Mouse (Mus musculus): ENCODE measurements around the gene Micu2. TPM values are rescaled to one million over a fixed set of nuclear protein-coding genes. Genes with fewer than 3 reads are reported as not detected.

Gene Micu2
- polyA plus RNA-seq, 2 experiments, result 13.6 to 25.6 TPM

- H3K9ac ChIP-seq (replicated peaks), result no peak overlapping the region
- TF ChIP-seq EP300 (IDR thresholded peaks at IDR 0.05; ENCODE audit: low read depth) (no peak), CTCF (IDR thresholded peaks at IDR 0.05; ENCODE audit: low read depth) (no peak)
- DNase-seq (ENCODE audit: low read depth in 3 of 3, low spot score in 3 of 3), result no peak
- no peak overlapping the region for H3K4me3 ChIP-seq (ENCODE audit: insufficient read depth in 1 of 2, low read depth in 2 of 2, low read length in 2 of 2)
- H3K4me1 ChIP-seq (replicated peaks; ENCODE audit: control insufficient read depth in 2 of 2, insufficient read depth in 2 of 2, low read length in 1 of 2), result peaks cover 0 to 4% of the 10 kb centered on the region in 2 experiments; a peak in 1 of 4 replicates
- H3K27me3 ChIP-seq (ENCODE audit: control insufficient read depth, insufficient read depth, low read length), result no peaks in the 10 kb centered on the region
- H3K27ac ChIP-seq, result no peak overlapping the region
- no peak for ATAC-seq (ENCODE audit: insufficient read depth)
- H3K9me3 ChIP-seq (ENCODE audit: control insufficient read depth, low read length), result no peaks in the 10 kb centered on the region
- no peaks in the 10 kb centered on the region for H3K36me3 ChIP-seq (replicated peaks; ENCODE audit: control insufficient read depth, insufficient read depth, low read depth)
- 73% methylated on average over 8 of the region's 8 CpGs for whole genome bisulfite sequencing (ENCODE audit: insufficient replicate concordance)
- no peak overlapping the region for H3K4me2 ChIP-seq (ENCODE audit: low read depth)
Measured at GRCm38 (mm10) chr14:57980776-57981175, 18.3 kb downstream of the Micu2 start.

- no peak for ATAC-seq (ENCODE audit: insufficient read depth)
- Histone ChIP-seq H3K36me3 (replicated peaks; ENCODE audit: control insufficient read depth, insufficient read depth, low read depth) (no peaks in the 10 kb centered on the region), H3K4me2 (ENCODE audit: low read depth) (no peak overlapping the region), H3K9me3 (ENCODE audit: control insufficient read depth, low read length) (no peaks in the 10 kb centered on the region), H3K27ac (no peak overlapping the region), H3K27me3 (ENCODE audit: control insufficient read depth, insufficient read depth, low read length) (no peaks in the 10 kb centered on the region), H3K9ac (replicated peaks) (no peak overlapping the region), H3K4me3 (ENCODE audit: insufficient read depth in 1 of 2, low read depth in 2 of 2, low read length in 2 of 2) (no peak overlapping the region), H3K4me1 (replicated peaks; ENCODE audit: control insufficient read depth in 2 of 2, insufficient read depth in 2 of 2, low read length in 1 of 2) (peaks cover 0 to 4% of the 10 kb centered on the region in 2 experiments; a peak in 1 of 4 replicates)
- no peak for TF ChIP-seq CTCF (IDR thresholded peaks at IDR 0.05; ENCODE audit: low read depth)
- TF ChIP-seq EP300 (IDR thresholded peaks at IDR 0.05; ENCODE audit: low read depth), result no peak
- no peak for DNase-seq (ENCODE audit: low read depth in 3 of 3, low spot score in 3 of 3)
- 64% methylated on average over 3 of the region's 3 CpGs for WGBS (ENCODE audit: insufficient replicate concordance)
Measured at GRCm38 (mm10) chr14:57980179-57980578, 18.9 kb downstream of the Micu2 start.

- ATAC-seq (ENCODE audit: insufficient read depth) (no peak), DNase-seq (ENCODE audit: low read depth in 3 of 3, low spot score in 3 of 3) (no peak)
- H3K36me3 ChIP-seq (replicated peaks; ENCODE audit: control insufficient read depth, insufficient read depth, low read depth), result no peaks in the 10 kb centered on the region
- TF ChIP-seq EP300 (IDR thresholded peaks at IDR 0.05; ENCODE audit: low read depth), result no peak
- TF ChIP-seq CTCF (IDR thresholded peaks at IDR 0.05; ENCODE audit: low read depth), result no peak
- WGBS (ENCODE audit: insufficient replicate concordance), result 64% methylated on average over 5 of the region's 5 CpGs
- H3K27me3 ChIP-seq (ENCODE audit: control insufficient read depth, insufficient read depth, low read length), result no peaks in the 10 kb centered on the region
- H3K27ac ChIP-seq, result no peak overlapping the region
- H3K9me3 ChIP-seq (ENCODE audit: control insufficient read depth, low read length), result no peaks in the 10 kb centered on the region
- peaks cover 0 to 4% of the 10 kb centered on the region in 2 experiments; a peak in 1 of 4 replicates for H3K4me1 ChIP-seq (replicated peaks; ENCODE audit: control insufficient read depth in 2 of 2, insufficient read depth in 2 of 2, low read length in 1 of 2)
- H3K9ac ChIP-seq (replicated peaks), result no peak overlapping the region
- H3K4me3 ChIP-seq (ENCODE audit: insufficient read depth in 1 of 2, low read depth in 2 of 2, low read length in 2 of 2), result no peak overlapping the region
- H3K4me2 ChIP-seq (ENCODE audit: low read depth), result no peak overlapping the region
Measured at GRCm38 (mm10) chr14:57978144-57978543, 20.9 kb downstream of the Micu2 start.

GRCm38 (mm10) chr14:57975656-57976055, 23.4 kb downstream of the Micu2 start:
- Histone ChIP-seq H3K4me3 (ENCODE audit: insufficient read depth in 1 of 2, low read depth in 2 of 2, low read length in 2 of 2) (no peak overlapping the region), H3K4me2 (ENCODE audit: low read depth) (no peak overlapping the region), H3K4me1 (replicated peaks; ENCODE audit: control insufficient read depth in 2 of 2, insufficient read depth in 2 of 2, low read length in 1 of 2) (no peaks in the 10 kb centered on the region), H3K9ac (replicated peaks) (no peak overlapping the region), H3K36me3 (replicated peaks; ENCODE audit: control insufficient read depth, insufficient read depth, low read depth) (no peaks in the 10 kb centered on the region; the same call in 1 of the 2 replicates), H3K9me3 (ENCODE audit: control insufficient read depth, low read length) (no peaks in the 10 kb centered on the region), H3K27ac (no peak overlapping the region), H3K27me3 (ENCODE audit: control insufficient read depth, insufficient read depth, low read length) (no peaks in the 10 kb centered on the region)
- no peak for TF ChIP-seq EP300 (IDR thresholded peaks at IDR 0.05; ENCODE audit: low read depth)
- TF ChIP-seq CTCF (IDR thresholded peaks at IDR 0.05; ENCODE audit: low read depth), result no peak
- ATAC-seq (ENCODE audit: insufficient read depth) (no peak), DNase-seq (ENCODE audit: low read depth in 3 of 3, low spot score in 3 of 3) (no peak)
- 73% methylated on average over 6 of the region's 6 CpGs for WGBS (ENCODE audit: insufficient replicate concordance)

GRCm38 (mm10) chr14:57971986-57972525, 27.0 kb downstream of the Micu2 start:
- H3K9ac ChIP-seq (replicated peaks), result no peak overlapping the region
- DNase-seq (ENCODE audit: low read depth in 3 of 3, low spot score in 3 of 3) (no peak), ATAC-seq (ENCODE audit: insufficient read depth) (no peak)
- no peak overlapping the region for H3K27ac ChIP-seq
- TF ChIP-seq EP300 (IDR thresholded peaks at IDR 0.05; ENCODE audit: low read depth) (no peak), CTCF (IDR thresholded peaks at IDR 0.05; ENCODE audit: low read depth) (no peak)
- H3K27me3 ChIP-seq (ENCODE audit: control insufficient read depth, insufficient read depth, low read length), result no peaks in the 10 kb centered on the region
- WGBS (ENCODE audit: insufficient replicate concordance), result 68% methylated on average over 12 of the region's 12 CpGs
- H3K4me2 ChIP-seq (ENCODE audit: low read depth), result no peak overlapping the region
- no peak overlapping the region for H3K4me3 ChIP-seq (ENCODE audit: insufficient read depth in 1 of 2, low read depth in 2 of 2, low read length in 2 of 2)
- peaks cover 14 to 23% of the 10 kb centered on the region in 2 experiments for H3K4me1 ChIP-seq (replicated peaks; ENCODE audit: control insufficient read depth in 2 of 2, insufficient read depth in 2 of 2, low read length in 1 of 2)
- H3K9me3 ChIP-seq (ENCODE audit: control insufficient read depth, low read length), result no peaks in the 10 kb centered on the region
- H3K36me3 ChIP-seq (replicated peaks; ENCODE audit: control insufficient read depth, insufficient read depth, low read depth), result no peaks in the 10 kb centered on the region; the same call in 1 of the 2 replicates

Data from liver, embryonic 14.5 days (tissue).